9 mouse cellular contexts compared by ENCODE assay signal in the genomic region with DNA sequence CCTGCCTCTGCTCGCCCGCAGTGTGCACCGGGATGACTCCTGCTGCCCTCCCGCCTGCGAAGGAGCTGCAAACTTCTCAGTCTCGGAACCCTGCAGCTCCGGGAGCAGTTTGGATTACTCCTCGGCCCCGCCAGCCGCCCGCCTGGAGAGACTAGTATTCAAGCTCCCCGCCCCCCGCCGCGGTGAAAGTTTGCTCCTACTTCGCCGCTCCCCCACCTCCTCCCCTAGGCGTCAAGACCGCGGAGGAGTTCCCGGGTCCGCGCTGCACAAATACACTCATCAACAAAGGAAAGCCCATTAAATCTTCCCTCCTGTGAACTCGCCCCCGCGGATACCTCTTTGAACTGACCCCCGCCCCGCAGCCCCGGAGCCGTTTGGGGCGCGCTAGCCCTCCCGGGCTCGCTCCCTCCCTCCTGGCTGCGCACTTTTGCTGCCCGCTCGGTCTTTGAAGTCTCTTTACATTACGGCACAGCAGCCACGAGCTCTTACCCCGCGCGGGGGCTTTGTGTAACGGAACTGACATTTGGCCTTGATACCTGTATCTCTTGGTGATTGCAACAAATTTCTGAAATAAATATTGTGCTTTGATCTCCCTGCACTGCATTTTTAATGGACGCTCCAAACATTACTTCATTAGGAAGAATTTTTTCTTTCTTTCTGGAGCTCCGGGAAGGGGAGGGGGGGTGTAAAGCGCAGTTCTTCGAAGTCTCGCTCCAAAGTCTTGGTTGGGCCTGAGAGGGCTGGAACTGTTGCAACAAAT. TPM values are rescaled to one million over a fixed set of nuclear protein-coding genes. Genes with fewer than 3 reads are reported as not detected.
DNase-seq lines count a peak whose midpoint lies in the region; ATAC-seq and TF ChIP-seq lines count a peak whose summit lies in the region.
"Had no signal": no experiment of that assay in that cellular context is flagged by ENCODE, and none has a peak within 500 bp of the region (broad histone marks: within the 10 kb centered on the region; RNA-seq: fewer than 3 reads in every experiment).

No protein-coding gene starts in this region.

- WGBS in hindbrain, embryonic 12.5 days, result under 1% methylated on average over 43 of the region's 48 CpGs
- WGBS in limb, embryonic 13.5 days, result under 1% methylated on average over 48 of the region's 48 CpGs
- WGBS in midbrain, postnatal 0 days, result 1% methylated on average over 45 of the region's 48 CpGs

- peak overlapping the region; percentile 32; the same call in 1 of the 2 replicates for H3K9ac ChIP-seq in hindbrain, embryonic 12.5 days
- peak overlapping the region; percentile 35; the same call in 1 of the 2 replicates for H3K9ac ChIP-seq in limb, embryonic 13.5 days
- 0 out of 2 replicates have a peak overlapping the region, but pooled peaks have one; percentile 37 for H3K9ac ChIP-seq in midbrain, postnatal 0 days (replicated peaks; ENCODE audit: low read length, poor library complexity, severe bottlenecking)

- H3K27ac ChIP-seq in layer of hippocampus, adult 2 months, result no peak overlapping the region
- no peak overlapping the region for H3K27ac ChIP-seq in hindbrain, embryonic 12.5 days
- no peak overlapping the region for H3K27ac ChIP-seq in limb, embryonic 13.5 days
- no peak overlapping the region for H3K27ac ChIP-seq in midbrain, postnatal 0 days (ENCODE audit: low read depth, low read length)

- H3K4me2 ChIP-seq in hindbrain, embryonic 12.5 days (replicated peaks), result peak overlapping the region; percentile 66
- H3K4me2 ChIP-seq in limb, embryonic 13.5 days (replicated peaks), result peak overlapping the region; percentile 82
- H3K4me2 ChIP-seq in midbrain, postnatal 0 days (ENCODE audit: low read depth, low read length, poor library complexity, severe bottlenecking), result peak overlapping the region; percentile 70

- H3K36me3 ChIP-seq in hindbrain, embryonic 12.5 days, result no peaks in the 10 kb centered on the region
- H3K36me3 ChIP-seq in limb, embryonic 13.5 days, result no peaks in the 10 kb centered on the region
- H3K36me3 ChIP-seq in midbrain, postnatal 0 days (ENCODE audit: insufficient read depth, low read length), result no peaks in the 10 kb centered on the region

- no peak for TF ChIP-seq CTCF in layer of hippocampus, adult 2 months (conservative IDR thresholded peaks at IDR 0.05)
- no peak for TF ChIP-seq CTCF in midbrain, postnatal 0 days (IDR thresholded peaks at IDR 0.05)

- 0 out of 2 replicates have a peak, but pooled peaks have one; percentile 12 for ATAC-seq in hindbrain, embryonic 12.5 days (ENCODE audit: low FRiP score)
- ATAC-seq in limb, embryonic 13.5 days (ENCODE audit: low FRiP score, low read depth), result no peak; the same call in 1 of the 2 replicates
- ATAC-seq in midbrain, postnatal 0 days (ENCODE audit: low FRiP score), result no peak
- ATAC-seq in erythroid progenitor cell, adult 5-6 weeks (replicated peaks; ENCODE audit: low FRiP score, poor library complexity, severe bottlenecking), result no peak

- peaks cover 45% of the 10 kb centered on the region for H3K4me1 ChIP-seq in hindbrain, embryonic 12.5 days
- H3K4me1 ChIP-seq in limb, embryonic 13.5 days, result peaks cover 50% of the 10 kb centered on the region
- H3K4me1 ChIP-seq in midbrain, postnatal 0 days (ENCODE audit: insufficient read depth, low read length), result peaks cover 6% of the 10 kb centered on the region; the same call in 1 of the 2 replicates

- peaks cover 75% of the 10 kb centered on the region for H3K27me3 ChIP-seq in hindbrain, embryonic 12.5 days
- H3K27me3 ChIP-seq in limb, embryonic 13.5 days, result peaks cover 85% of the 10 kb centered on the region
- H3K27me3 ChIP-seq in midbrain, postnatal 0 days (ENCODE audit: insufficient read depth, low read length), result peaks cover 35% of the 10 kb centered on the region

- no peak for DNase-seq in layer of hippocampus, adult 2 months (ENCODE audit: low spot score in 2 of 2)
- no peak for DNase-seq in layer of hippocampus, adult 8-10 months (ENCODE audit: low spot score in 2 of 2)
- peak; percentile 70 for DNase-seq in embryo, embryonic 11 days
- no peak for DNase-seq in midbrain, postnatal 0 days (ENCODE audit: low spot score)
- no peak for DNase-seq in adipocyte (ENCODE audit: low spot score)

- peak overlapping the region; percentile 45 for H3K4me3 ChIP-seq in layer of hippocampus, adult 2 months
- peak overlapping the region; percentile 33 for H3K4me3 ChIP-seq in hindbrain, embryonic 12.5 days
- H3K4me3 ChIP-seq in limb, embryonic 13.5 days, result peak overlapping the region; percentile 44
- peak overlapping the region; percentile 40 for H3K4me3 ChIP-seq in midbrain, postnatal 0 days (ENCODE audit: low read depth, low read length)

- H3K9me3 ChIP-seq in hindbrain, embryonic 12.5 days (replicated peaks), result no peaks in the 10 kb centered on the region
- no peaks in the 10 kb centered on the region for H3K9me3 ChIP-seq in limb, embryonic 13.5 days
- H3K9me3 ChIP-seq in midbrain, postnatal 0 days (ENCODE audit: low read length), result no peaks in the 10 kb centered on the region

RNA-seq across cellular contexts. Expression of a gene that starts 2.7 kb away (rescaled TPM):
- under 1 TPM; 0.39 to 0.51 TPM for total RNA-seq in layer of hippocampus, adult 2 months (2021)
- under 1 TPM; 0.29 to 0.54 (median 0.43) TPM for total RNA-seq in layer of hippocampus, adult 8-10 months (2022)
- polyA plus RNA-seq in hindbrain, embryonic 12.5 days (2016; fragmentation: Nextera tagmentation; extraction: Ambion mirVana), result 6.3 and 7.4 TPM in 2 replicates
- polyA plus RNA-seq in limb, embryonic 13.5 days (2015; fragmentation: Nextera tagmentation; extraction: Ambion mirVana), result 3.2 TPM in 2 replicates
- 24.0 and 26.3 TPM in 2 replicates for total RNA-seq in midbrain, postnatal 0 days (2014; rRNA removed)
- polyA plus RNA-seq in midbrain, postnatal 0 days (2015; fragmentation: Nextera tagmentation; extraction: Ambion mirVana), result 21.7 and 22.8 TPM in 2 replicates
- total RNA-seq in erythroid progenitor cell, adult 5-6 weeks (2015; ENCODE audit: low replicate concordance), result not detected in 2 replicates
- total RNA-seq in erythroid progenitor cell, adult 5-6 weeks (2017; ENCODE audit: low replicate concordance), result not detected in 2 replicates

RNA-seq across cellular contexts. Expression of a gene that starts 36.6 kb away (rescaled TPM):
- under 1 TPM in 1 of 2 experiments, not detected in 1; 0.39 TPM for total RNA-seq in layer of hippocampus, adult 2 months (2021)
- 1 to 10 TPM in 1 of 4 experiments, under 1 TPM in 3; 0.34 to 1.7 (median 0.76) TPM for total RNA-seq in layer of hippocampus, adult 8-10 months (2022)
- polyA plus RNA-seq in hindbrain, embryonic 12.5 days (2016; fragmentation: Nextera tagmentation; extraction: Ambion mirVana), result 2.6 and 3.4 TPM in 2 replicates
- 0.89 and 1.7 TPM in 2 replicates for polyA plus RNA-seq in limb, embryonic 13.5 days (2015; fragmentation: Nextera tagmentation; extraction: Ambion mirVana)
- total RNA-seq in midbrain, postnatal 0 days (2014; rRNA removed), result 0.52 and 0.66 TPM in 2 replicates
- polyA plus RNA-seq in midbrain, postnatal 0 days (2015; fragmentation: Nextera tagmentation; extraction: Ambion mirVana), result 3.1 and 3.4 TPM in 2 replicates
- total RNA-seq in erythroid progenitor cell, adult 5-6 weeks (2015; ENCODE audit: low replicate concordance), result not detected in 2 replicates
- not detected in 2 replicates for total RNA-seq in erythroid progenitor cell, adult 5-6 weeks (2017; ENCODE audit: low replicate concordance)
- total RNA-seq: gastrocnemius, postnatal 4 days had no signal

Comparison
In these comparisons a context has a peak if more than half of its experiments do, and no peak if none do; other contexts are left out.
1. RNA of a gene that starts 2.7 kb away (total RNA-seq): 24.0 to 26.3 TPM in midbrain, postnatal 0 days; 0.39 to 0.51 TPM in layer of hippocampus, adult 2 months, 0.29 to 0.54 TPM in layer of hippocampus, adult 8-10 months and not detected in erythroid progenitor cell, adult 5-6 weeks; every median in the first group is over 10 times any median in the second.
2. Peak in every context shown above with its lines, with median percentiles within 50 percentile points of each other: H3K4me3 ChIP-seq, H3K4me2 ChIP-seq and H3K9ac ChIP-seq.